In genomic region chr19:53106952-53107351, GRCm38 (mm10) we compare ENCODE assay signal across 8 mouse cellular contexts. TPM values are rescaled to one million over a fixed set of nuclear protein-coding genes. Genes with fewer than 3 reads are reported as not detected.
DNase-seq lines count a peak whose midpoint lies in the region; ATAC-seq and TF ChIP-seq lines count a peak whose summit lies in the region.

No protein-coding gene starts in this region.

- TF ChIP-seq CTCF in intestine, postnatal 0 days (IDR thresholded peaks at IDR 0.05; ENCODE audit: low read depth): peak; percentile 39
- TF ChIP-seq CTCF in lung, embryonic 14.5 days (IDR thresholded peaks at IDR 0.05; ENCODE audit: low read depth): peak; percentile 28; the same call in 1 of the 2 replicates
- TF ChIP-seq CTCF in midbrain, postnatal 0 days (IDR thresholded peaks at IDR 0.05): no peak

- H3K36me3 ChIP-seq in intestine, postnatal 0 days (ENCODE audit: control insufficient read depth, insufficient read depth): no peaks in the 10 kb centered on the region
- no peaks in the 10 kb centered on the region for H3K36me3 ChIP-seq in intestine, embryonic 15.5 days
- no peaks in the 10 kb centered on the region for H3K36me3 ChIP-seq in lung, embryonic 14.5 days (ENCODE audit: insufficient read depth)
- no peaks in the 10 kb centered on the region for H3K36me3 ChIP-seq in midbrain, embryonic 16.5 days (ENCODE audit: control insufficient read depth, insufficient read depth, low read length)
- no peaks in the 10 kb centered on the region for H3K36me3 ChIP-seq in midbrain, postnatal 0 days (ENCODE audit: insufficient read depth, low read length)

- ATAC-seq in intestine, postnatal 0 days: no peak
- no peak for ATAC-seq in intestine, embryonic 15.5 days
- no peak for ATAC-seq in lung, embryonic 14.5 days (ENCODE audit: insufficient read depth)
- ATAC-seq in midbrain, embryonic 16.5 days: no peak
- no peak for ATAC-seq in midbrain, postnatal 0 days (ENCODE audit: low FRiP score)

- no peak overlapping the region for H3K27ac ChIP-seq in intestine, postnatal 0 days (ENCODE audit: low read depth, low read length)
- H3K27ac ChIP-seq in intestine, embryonic 15.5 days: no peak overlapping the region
- H3K27ac ChIP-seq in lung, embryonic 14.5 days (ENCODE audit: low read depth): peak overlapping the region; percentile 44; the same call in 1 of the 2 replicates
- H3K27ac ChIP-seq in midbrain, embryonic 16.5 days (ENCODE audit: low read length): no peak overlapping the region
- H3K27ac ChIP-seq in midbrain, postnatal 0 days (ENCODE audit: low read depth, low read length): no peak overlapping the region

- no peak overlapping the region for H3K9ac ChIP-seq in intestine, postnatal 0 days (ENCODE audit: low read depth, low read length)
- H3K9ac ChIP-seq in intestine, embryonic 15.5 days: no peak overlapping the region
- no peak overlapping the region for H3K9ac ChIP-seq in lung, embryonic 14.5 days
- H3K9ac ChIP-seq in midbrain, embryonic 16.5 days (ENCODE audit: low read depth, low read length): no peak overlapping the region
- H3K9ac ChIP-seq in midbrain, postnatal 0 days (replicated peaks; ENCODE audit: low read length, poor library complexity, severe bottlenecking): no peak overlapping the region

- no peak overlapping the region for H3K4me2 ChIP-seq in intestine, postnatal 0 days (replicated peaks; ENCODE audit: low read depth)
- no peak overlapping the region for H3K4me2 ChIP-seq in intestine, embryonic 15.5 days (replicated peaks)
- H3K4me2 ChIP-seq in lung, embryonic 14.5 days: no peak overlapping the region
- no peak overlapping the region for H3K4me2 ChIP-seq in midbrain, embryonic 16.5 days (ENCODE audit: low read length)
- H3K4me2 ChIP-seq in midbrain, postnatal 0 days (ENCODE audit: low read depth, low read length, poor library complexity, severe bottlenecking): no peak overlapping the region

- H3K4me1 ChIP-seq in intestine, postnatal 0 days (replicated peaks; ENCODE audit: control insufficient read depth, insufficient read depth, low read length): no peaks in the 10 kb centered on the region
- peaks cover 12% of the 10 kb centered on the region for H3K4me1 ChIP-seq in intestine, embryonic 15.5 days (replicated peaks)
- peaks cover 29% of the 10 kb centered on the region for H3K4me1 ChIP-seq in lung, embryonic 14.5 days (ENCODE audit: insufficient read depth)
- H3K4me1 ChIP-seq in midbrain, embryonic 16.5 days (ENCODE audit: control insufficient read depth, insufficient read depth, low read length): peaks cover 1% of the 10 kb centered on the region; the same call in 1 of the 2 replicates
- peaks cover 5% of the 10 kb centered on the region for H3K4me1 ChIP-seq in midbrain, postnatal 0 days (ENCODE audit: insufficient read depth, low read length)

- no peaks in the 10 kb centered on the region for H3K9me3 ChIP-seq in intestine, postnatal 0 days (ENCODE audit: control insufficient read depth)
- no peaks in the 10 kb centered on the region for H3K9me3 ChIP-seq in intestine, embryonic 15.5 days
- H3K9me3 ChIP-seq in lung, embryonic 14.5 days (ENCODE audit: low read depth, low read length): no peaks in the 10 kb centered on the region
- H3K9me3 ChIP-seq in midbrain, embryonic 16.5 days (replicated peaks; ENCODE audit: control insufficient read depth, low read length, poor library complexity, severe bottlenecking): no peaks in the 10 kb centered on the region
- no peaks in the 10 kb centered on the region for H3K9me3 ChIP-seq in midbrain, postnatal 0 days (ENCODE audit: low read length)

- H3K27me3 ChIP-seq in intestine, postnatal 0 days (replicated peaks; ENCODE audit: control insufficient read depth, insufficient read depth, low read length): no peaks in the 10 kb centered on the region
- H3K27me3 ChIP-seq in intestine, embryonic 15.5 days (replicated peaks): no peaks in the 10 kb centered on the region
- no peaks in the 10 kb centered on the region for H3K27me3 ChIP-seq in lung, embryonic 14.5 days (ENCODE audit: insufficient read depth, low read length)
- H3K27me3 ChIP-seq in midbrain, embryonic 16.5 days (ENCODE audit: control insufficient read depth, insufficient read depth, low read depth, low read length): no peaks in the 10 kb centered on the region
- no peaks in the 10 kb centered on the region for H3K27me3 ChIP-seq in midbrain, postnatal 0 days (ENCODE audit: insufficient read depth, low read length)

- WGBS in intestine, postnatal 0 days: 86% methylated on average over 7 of the region's 7 CpGs
- WGBS in intestine, embryonic 15.5 days: 83% methylated on average over 7 of the region's 7 CpGs
- WGBS in lung, embryonic 14.5 days: 75% methylated on average over 7 of the region's 7 CpGs
- WGBS in midbrain, embryonic 16.5 days: 87% methylated on average over 7 of the region's 7 CpGs
- 84% methylated on average over 7 of the region's 7 CpGs for WGBS in midbrain, postnatal 0 days

- H3K4me3 ChIP-seq in intestine, postnatal 0 days (ENCODE audit: low read depth, low read length): no peak overlapping the region
- no peak overlapping the region for H3K4me3 ChIP-seq in intestine, embryonic 15.5 days (replicated peaks)
- no peak overlapping the region for H3K4me3 ChIP-seq in lung, embryonic 14.5 days (ENCODE audit: low read depth, low read length)
- no peak overlapping the region for H3K4me3 ChIP-seq in midbrain, embryonic 16.5 days (ENCODE audit: low read depth, low read length)
- no peak overlapping the region for H3K4me3 ChIP-seq in midbrain, postnatal 0 days (ENCODE audit: low read depth, low read length)

- DNase-seq in 416B (ENCODE audit: low read depth): peak; percentile 84
- DNase-seq in MEL-GATA-1-ER (ENCODE audit: extremely low read depth, low read depth): peak; percentile 53
- DNase-seq in lung, embryonic 14.5 days: no peak
- no peak for DNase-seq in midbrain, postnatal 0 days (ENCODE audit: low spot score)
- no peak for DNase-seq in adrenal gland, postnatal 4 days (ENCODE audit: low spot score in 2 of 2)

RNA-seq across cellular contexts. Expression of gene Add3, which starts 33.3 kb away (rescaled TPM):
- 46.8 and 50.9 TPM in 2 replicates for polyA plus RNA-seq in intestine, postnatal 0 days (2015; fragmentation: Nextera tagmentation; extraction: Ambion mirVana)
- 119 and 133 TPM in 2 replicates for polyA plus RNA-seq in intestine, embryonic 15.5 days (2015; fragmentation: Nextera tagmentation; extraction: Ambion mirVana)
- polyA plus RNA-seq in lung, embryonic 14.5 days (2014; fragmentation: Nextera tagmentation; extraction: Ambion mirVana): 119 and 123 TPM in 2 replicates
- polyA plus RNA-seq in midbrain, embryonic 16.5 days (2015; fragmentation: Nextera tagmentation; extraction: Ambion mirVana): 31.9 and 35.7 TPM in 2 replicates
- 54.6 and 61.4 TPM in 2 replicates for total RNA-seq in midbrain, postnatal 0 days (2014; rRNA removed)
- polyA plus RNA-seq in midbrain, postnatal 0 days (2015; fragmentation: Nextera tagmentation; extraction: Ambion mirVana): 49.1 and 51.9 TPM in 2 replicates
- total RNA-seq in adrenal gland, postnatal 4 days (2021): 10 to 100 TPM; 81.7 to 87.2 TPM

Comparison
In these comparisons a context has a peak if more than half of its experiments do, and no peak if none do; other contexts are left out.
1. DNase-seq: peak in 416B (single experiment) and MEL-GATA-1-ER (single experiment); none in lung, embryonic 14.5 days (single experiment), midbrain, postnatal 0 days (single experiment) and adrenal gland, postnatal 4 days (0 of 2).